Mouse (Mus musculus): ENCODE results near the gene Plcd1.

Plcd1 gene

GRCm38 (mm10) chr9:119091581-119092310 is 1.6 kb downstream of the Plcd1 start:
- peak; percentile 60 to 76 for DNase-seq (ENCODE audit: low spot score in 2 of 2)

DNA sequence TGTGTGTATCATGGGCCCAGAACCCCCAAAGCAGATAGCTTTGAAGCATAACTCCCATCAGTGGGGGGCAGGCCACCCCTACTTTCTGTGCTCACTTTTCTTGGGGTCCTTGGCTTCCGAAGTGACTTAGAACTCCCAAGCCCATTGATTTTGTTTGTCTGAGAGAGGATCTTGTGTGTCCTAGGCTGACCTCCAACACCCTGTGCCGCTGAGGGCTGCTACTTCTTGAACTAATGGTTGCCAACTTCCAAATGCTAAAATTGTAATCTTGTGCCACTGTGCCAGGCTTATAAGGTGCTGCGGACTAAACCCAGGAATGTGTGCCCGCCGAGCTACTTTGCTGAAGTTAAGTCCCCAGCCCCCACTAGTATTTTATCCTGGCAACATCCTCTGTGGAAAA is 2.8 kb downstream of the Plcd1 start:
- DNase-seq (ENCODE audit: low spot score in 2 of 2), result no peak

GRCm38 (mm10) chr9:119089437-119089836 is 3.9 kb downstream of the Plcd1 start:
- DNase-seq (ENCODE audit: low spot score in 2 of 2), result no peak

DNA sequence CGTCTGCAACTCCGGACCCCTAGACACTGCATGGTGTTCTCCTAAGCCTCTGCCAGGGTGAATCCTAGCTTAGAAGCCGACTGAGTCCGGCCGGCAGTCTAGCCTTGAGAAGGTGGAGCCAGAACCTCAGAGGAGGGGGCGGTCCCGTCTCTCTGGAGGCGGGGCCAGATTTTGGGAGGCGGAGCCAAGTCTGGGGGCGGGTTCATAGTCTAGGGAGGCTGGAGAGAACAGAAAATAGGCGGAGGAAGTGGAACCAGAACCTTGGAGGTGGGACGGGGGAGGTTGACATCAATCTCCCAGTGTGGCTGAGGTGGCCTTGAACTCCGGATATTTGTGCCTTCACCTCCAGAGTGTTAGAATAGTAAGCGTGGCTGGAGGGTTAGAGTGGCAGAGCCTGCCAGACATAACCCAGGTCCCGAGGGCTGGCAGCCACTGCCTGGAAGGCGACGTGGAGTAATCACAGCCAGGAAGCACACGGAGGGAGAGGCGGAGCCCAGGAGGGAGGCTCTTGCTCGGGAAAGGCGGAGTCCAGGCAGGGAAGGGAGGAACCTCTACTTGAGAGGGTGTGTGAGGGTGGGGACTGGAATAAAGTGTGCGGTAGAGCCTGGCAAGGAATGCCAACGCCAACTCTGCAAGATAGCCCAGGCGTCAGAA is 5.0 kb downstream of the Plcd1 start:
- DNase-seq (ENCODE audit: low spot score in 2 of 2), result peak; percentile 95 to 96

GRCm38 (mm10) chr9:119087309-119087708 is 6.0 kb downstream of the Plcd1 start:
- no peak for DNase-seq (ENCODE audit: low spot score in 2 of 2)

DNA sequence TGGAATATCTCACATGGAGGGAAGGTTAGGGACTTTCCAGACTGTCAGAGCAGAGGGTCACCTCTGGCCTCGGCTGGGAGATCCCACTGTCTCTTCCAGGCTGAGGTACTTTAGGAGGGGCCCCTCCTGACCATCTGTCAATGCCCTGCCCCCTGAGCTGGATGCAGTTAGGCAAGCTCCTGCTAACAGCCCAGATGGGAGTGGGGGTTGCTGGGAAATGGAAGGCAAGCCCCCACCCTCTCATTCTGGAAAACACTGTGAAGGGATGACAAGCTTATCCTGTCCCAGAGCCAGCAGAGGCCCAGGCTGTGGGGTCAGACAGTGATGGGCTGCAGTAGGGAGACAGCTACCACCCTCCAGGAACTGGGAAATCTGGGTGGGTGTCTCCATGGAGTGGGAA is 6.9 kb downstream of the Plcd1 start:
- DNase-seq (ENCODE audit: low spot score in 2 of 2), result no peak

DNA sequence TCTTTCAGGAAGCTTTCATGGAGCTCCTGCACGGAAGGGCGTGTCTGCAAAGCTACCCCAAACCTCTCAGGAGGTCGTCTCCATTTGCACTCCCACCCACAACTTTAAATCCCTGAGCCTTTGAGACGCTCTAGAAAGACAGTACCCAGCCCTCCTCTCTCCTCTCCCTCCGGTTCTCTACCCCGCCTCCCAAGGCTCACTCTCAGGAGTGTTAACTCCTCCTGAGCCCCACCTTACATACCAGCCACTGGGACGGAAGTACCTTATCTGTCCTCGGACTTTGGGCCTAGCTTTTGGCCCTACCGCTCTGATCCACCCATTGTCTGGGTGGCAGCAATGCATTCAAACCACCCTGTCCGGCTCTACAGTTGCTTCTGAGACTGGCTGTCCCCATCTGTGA is 9.3 kb downstream of the Plcd1 start:
- no peak for DNase-seq (ENCODE audit: low spot score in 2 of 2)

DNA sequence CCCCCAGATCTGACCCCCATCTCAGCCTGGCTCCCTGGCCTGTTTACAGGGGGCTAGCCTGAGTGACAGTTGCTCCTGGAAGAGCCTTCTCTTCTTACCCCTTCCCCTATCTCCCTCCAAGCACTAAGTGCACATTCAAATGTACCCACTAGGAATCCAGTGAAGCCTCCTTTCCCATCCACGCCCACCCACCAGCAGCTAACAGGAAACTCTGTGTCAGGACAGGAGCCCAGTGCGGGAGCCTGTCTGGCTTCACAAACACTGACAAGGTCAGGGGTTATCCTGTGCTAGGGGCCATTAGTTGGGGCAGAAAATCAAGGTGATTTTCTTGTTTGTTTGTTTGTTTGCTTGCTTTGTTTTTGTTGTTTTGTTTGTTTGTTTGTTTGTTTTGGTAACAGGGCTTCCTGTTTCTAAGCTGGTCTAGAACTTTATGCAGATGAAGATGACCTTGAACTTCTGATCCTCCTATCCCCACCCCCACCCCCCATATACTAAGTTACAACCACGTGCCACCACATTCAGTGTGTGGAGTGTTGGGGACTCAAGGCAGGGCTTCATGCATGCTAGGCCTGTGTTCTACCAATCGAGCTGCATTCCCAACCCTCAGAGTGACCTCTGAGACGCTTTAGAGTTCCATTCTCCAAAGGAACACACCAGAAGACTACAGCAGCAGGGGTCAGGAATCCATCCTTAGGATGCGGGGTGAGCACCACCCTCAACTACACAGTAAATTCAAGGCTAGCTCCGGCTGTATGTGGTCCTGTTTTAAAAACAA is 10.5 kb downstream of the Plcd1 start:
- DNase-seq (ENCODE audit: low spot score in 2 of 2), result no peak

DNA sequence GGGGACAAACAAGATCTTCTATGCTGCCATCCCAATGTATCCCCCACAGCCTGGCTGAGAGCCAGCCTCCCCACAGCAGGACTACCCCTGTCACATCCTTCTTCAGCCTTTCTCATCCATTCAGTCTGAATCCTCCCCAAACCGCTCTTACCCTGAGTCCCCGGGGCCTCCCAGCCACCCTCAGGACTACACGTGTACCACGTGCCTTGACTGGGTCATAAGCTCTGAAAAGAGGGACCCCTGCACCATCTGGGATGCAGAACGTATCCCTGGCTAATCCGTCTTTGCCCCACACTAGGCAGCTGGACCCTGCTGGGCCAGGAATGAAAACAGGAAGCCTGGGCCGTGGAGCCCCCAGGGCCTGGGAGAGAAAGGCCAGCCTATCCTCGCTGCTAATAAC is 11.3 kb downstream of the Plcd1 start:
- DNase-seq (ENCODE audit: low spot score in 2 of 2), result no peak

DNA sequence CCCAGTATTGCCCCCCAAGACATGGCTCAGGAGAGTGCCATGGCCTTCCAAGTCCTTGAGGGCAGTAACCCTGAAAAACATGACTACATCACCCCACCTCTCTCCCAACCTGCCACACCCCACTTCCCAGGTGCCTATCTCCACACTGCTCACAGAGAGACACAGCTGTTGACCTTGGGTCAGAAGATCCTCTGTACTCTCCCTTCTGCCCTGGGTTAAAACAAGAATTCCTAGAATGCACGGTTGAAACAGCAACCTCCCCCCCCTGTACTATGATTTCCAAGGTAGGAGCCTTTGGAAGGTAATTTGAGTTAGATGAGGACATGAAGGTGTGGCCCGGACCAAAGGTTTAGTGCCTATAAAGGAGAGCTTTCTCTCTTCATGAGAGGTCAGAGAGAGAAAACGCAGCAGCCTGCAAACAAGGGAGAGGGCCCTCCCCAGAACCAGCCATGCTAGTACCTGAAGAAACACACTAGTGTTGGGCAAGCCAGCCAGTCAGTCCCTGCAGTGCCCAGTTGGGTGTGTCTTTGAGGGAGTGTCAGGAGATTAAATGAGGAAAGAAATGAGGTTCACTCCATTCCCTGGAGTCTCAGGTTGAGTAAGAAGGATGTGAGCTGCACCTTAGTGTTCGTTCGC is 13.1 kb downstream of the Plcd1 start:
- no peak for DNase-seq (ENCODE audit: low spot score in 2 of 2)

DNA sequence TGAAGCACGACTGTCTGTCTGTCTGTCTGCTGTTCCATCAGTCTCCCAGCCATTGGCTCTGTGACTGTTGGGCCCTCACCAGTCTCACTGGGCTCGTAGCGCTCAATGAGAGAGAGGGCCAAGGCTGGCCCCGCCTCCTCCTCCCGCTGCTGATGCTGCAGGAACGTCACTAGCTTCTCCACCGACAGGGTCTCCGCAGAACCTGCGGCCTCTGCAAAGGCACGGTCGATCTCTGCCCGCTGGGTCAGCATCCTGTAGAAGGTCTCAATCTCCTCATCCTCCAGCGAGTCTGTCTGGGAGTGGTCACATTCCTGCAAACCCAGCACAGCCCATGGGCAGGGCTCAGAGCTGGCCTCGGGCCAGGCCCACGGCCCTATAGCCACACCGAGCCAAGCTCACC is 17.6 kb downstream of the Plcd1 start:
- no peak for DNase-seq (ENCODE audit: low spot score in 2 of 2)

- DNase-seq (ENCODE audit: low spot score in 2 of 2), result no peak
These were observed 20.0 kb downstream of the Plcd1 start for GRCm38 (mm10) chr9:119073184-119073895.

DNA sequence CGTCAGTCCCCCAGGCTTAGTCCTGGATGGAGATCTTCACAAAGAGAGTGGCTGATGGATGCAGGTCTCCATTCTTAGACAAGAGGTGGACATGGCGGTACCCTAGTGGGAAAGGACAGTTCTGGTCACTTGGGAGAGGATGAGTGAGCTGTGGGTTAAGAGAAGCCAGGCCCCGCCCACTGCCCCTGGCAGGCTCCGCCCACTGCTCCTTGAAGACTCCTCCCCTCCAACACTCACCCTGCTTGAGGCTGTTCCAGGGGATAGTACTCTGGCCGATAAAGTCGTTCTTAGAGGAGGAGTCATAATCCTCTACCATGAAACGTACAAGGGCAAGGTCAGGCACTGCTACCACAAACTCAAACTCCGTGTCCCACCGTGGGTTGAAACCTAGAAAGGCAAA is 21.5 kb downstream of the Plcd1 start:
- no peak for DNase-seq (ENCODE audit: low spot score in 2 of 2)

DNA sequence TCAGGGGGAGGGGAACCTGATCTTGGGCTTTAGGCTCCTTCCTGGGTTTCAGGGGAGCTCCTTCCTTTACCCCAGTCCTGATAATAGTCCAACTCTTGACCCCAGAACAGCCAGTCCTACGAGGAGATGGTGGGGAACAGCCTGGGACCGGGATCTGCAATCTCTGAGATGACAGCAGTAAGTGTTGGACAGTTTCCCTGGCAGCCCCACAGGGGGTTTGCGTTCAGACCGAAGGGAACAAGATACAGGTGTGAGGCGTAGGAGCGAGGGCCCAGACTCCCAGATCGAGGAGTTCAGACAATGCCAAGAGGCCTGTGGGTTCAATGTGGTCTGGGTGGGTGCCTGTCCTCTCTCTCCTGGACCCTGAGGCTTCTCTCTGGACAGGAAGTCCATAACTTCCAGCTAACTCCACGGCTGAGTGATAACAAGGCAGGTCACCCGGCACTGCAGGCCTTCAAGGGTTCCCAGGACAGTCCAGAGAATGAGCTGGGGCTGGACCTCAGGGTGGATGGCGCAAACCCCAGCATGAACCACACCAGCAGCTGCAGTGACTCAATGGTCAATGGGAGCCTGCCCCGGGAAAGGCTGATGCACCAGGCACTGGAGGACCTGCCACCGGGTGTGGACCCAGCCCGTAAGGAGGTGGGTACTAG is 23.0 kb downstream of the Plcd1 start:
- no peak for DNase-seq (ENCODE audit: low spot score in 2 of 2)

- DNase-seq (ENCODE audit: low spot score in 2 of 2), result no peak
These were observed 25.0 kb downstream of the Plcd1 start for GRCm38 (mm10) chr9:119068266-119068665.

GRCm38 (mm10) chr9:119067601-119068000 is 25.7 kb downstream of the Plcd1 start:
- peak; percentile 74 to 78 for DNase-seq (ENCODE audit: low spot score in 2 of 2)

DNA sequence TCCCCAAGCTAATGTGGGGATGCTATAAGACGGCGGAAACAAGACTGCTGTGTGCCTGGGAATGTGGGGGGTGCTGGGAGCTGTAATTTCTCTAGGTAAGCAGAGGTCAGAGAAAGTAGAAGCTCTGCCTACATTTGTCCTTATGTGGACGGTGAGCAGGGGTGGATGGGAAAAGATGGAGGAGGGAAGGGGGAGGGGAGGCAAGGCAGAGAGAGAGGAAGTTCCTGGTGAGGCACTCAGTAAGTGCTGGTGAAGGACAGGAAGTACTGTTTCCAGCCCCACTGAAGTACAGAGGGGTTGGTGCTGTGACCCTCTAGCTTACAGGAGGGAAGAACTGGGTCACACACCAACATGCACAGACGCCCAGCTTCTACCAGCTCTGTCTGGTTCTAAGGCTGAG is 29.0 kb downstream of the Plcd1 start:
- no peak for DNase-seq (ENCODE audit: low spot score in 2 of 2)

- no peak for DNase-seq (ENCODE audit: low spot score in 2 of 2)
These were observed 30.2 kb downstream of the Plcd1 start for GRCm38 (mm10) chr9:119063036-119063644.

GRCm38 (mm10) chr9:119060701-119061100 is 32.6 kb downstream of the Plcd1 start:
- DNase-seq (ENCODE audit: low spot score in 2 of 2), result no peak

- DNase-seq (ENCODE audit: low spot score in 2 of 2), result no peak
These were observed 35.1 kb downstream of the Plcd1 start for GRCm38 (mm10) chr9:119058245-119058644.

DNA sequence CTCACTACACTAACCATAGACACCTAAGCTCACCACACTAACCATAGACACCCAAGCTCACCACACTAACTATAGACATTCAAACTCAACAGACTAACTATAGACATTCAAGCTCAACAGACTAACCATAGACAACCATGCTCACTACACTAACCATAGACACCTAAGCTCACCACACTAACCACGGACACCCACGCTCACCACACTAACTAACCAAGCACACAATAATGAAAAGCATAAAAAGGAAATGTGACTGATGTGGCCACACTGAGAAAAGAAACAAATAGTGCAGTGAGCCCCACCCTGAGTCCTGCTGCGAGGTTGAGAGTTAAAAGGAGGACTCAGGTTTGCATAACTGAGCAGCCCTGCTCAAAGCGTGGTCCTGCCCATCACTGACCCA is 38.0 kb downstream of the Plcd1 start:
- no peak for DNase-seq (ENCODE audit: low spot score in 2 of 2)
